Mouse (Mus musculus) CH12F3 (cell line): ENCODE results near the gene Mvb12b.
"Not testable (repeated sequence)": the region's sequence is repeated elsewhere in the genome, so short reads cannot be mapped to it uniquely, and the experiment has no call there.

Source experiments
- in situ Hi-C: fragments of 300-500 bp; cut with MboI; formaldehyde crosslinking; loops from 2 replicates; pipeline ENCODE4 v1.14.3; 2020; ENCODE audit warnings: low sequenced_read_pairs

Mvb12b gene

GRCm38 (mm10) chr2:33887328-33888099, at the start of gene Mvb12b:
Gene Mvb12b, minus strand, starts transcription at chr2:33887946.
- in situ Hi-C loops, result no loop called here

DNA sequence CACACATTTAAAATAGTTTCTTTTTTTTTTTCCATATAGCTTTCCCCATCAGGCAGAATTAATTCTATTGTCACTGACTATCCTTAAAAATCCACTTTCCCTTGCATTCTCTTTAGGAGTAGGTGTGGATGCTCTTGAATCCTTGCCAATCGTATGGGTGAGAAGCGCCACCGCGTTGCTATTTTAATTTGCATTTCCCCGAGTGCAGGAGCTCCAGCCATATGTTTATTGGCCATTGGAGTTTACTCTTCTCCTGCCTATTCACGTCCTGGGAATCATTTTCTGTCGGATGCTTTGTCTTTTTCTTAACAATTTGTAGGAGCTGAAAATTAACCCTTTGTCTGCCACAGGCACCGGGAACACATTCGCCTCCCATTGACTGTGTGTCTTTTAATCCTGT, 48.0 kb upstream of the Mvb12b start:
- in situ Hi-C loops, result no loop called here

GRCm38 (mm10) chr2:33933606-33934510, 46.1 kb upstream of the Mvb12b start:
- in situ Hi-C loops, result no loop called here

GRCm38 (mm10) chr2:33931161-33931560, 43.4 kb upstream of the Mvb12b start:
- in situ Hi-C loops, result no loop called here

- in situ Hi-C loops, result no loop called here
These were observed 37.5 kb upstream of the Mvb12b start for GRCm38 (mm10) chr2:33925288-33925687.

DNA sequence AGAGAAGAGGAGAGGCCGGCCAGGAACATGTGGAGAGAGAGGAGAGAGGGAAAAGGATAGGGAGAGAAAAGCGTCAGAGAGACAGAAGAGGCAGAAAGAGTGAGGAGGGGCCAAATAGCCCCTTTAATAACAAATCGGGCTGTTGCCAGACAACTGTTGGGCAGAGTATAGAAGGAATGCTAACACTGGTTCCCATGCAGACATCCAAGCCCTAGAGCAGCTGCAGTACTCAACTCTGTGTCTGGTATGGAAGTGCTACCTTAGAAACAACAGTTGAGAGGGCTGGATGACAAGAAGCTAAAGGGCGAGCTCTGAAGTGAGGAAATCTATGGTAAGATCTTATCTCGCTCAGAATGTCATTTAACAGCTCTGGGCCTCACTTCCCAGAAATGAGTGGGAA, 35.7 kb upstream of the Mvb12b start:
- in situ Hi-C loops, result no loop called here

GRCm38 (mm10) chr2:33922466-33922865, 34.7 kb upstream of the Mvb12b start:
- in situ Hi-C loops, result no loop called here

DNA sequence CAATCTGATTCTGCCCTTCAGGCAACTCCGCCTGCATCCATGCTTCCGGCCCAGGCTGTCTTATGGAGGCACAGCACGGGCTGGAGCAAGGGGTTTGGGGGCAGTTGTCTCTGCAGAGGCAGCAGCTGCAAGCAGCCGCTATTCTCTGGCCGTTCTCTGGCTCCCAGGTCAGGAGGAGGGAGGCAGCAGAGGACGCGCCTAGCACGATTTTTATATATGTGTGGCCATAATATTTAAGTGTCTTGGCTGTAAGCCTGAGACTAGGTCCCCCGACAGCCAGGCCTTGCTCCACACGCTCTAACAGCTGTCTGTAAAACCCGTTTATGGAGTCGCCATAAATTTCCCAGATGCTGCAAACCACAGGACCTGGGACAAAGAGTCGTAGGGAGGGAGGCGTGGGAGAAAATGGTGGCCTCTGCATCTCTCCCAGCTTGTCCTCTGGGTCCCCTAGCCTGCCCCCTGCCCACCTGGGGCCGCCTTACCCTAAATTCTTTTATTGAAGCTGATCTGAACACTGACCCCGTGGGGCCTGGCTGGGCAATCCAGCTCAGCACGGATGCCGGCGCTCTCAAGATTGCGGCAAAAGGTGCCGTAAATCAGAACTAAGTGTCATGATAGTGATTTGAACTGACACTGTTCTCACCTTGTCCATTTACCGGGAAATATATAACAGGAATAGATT, 32.3 kb upstream of the Mvb12b start:
- in situ Hi-C loops, result no loop called here

DNA sequence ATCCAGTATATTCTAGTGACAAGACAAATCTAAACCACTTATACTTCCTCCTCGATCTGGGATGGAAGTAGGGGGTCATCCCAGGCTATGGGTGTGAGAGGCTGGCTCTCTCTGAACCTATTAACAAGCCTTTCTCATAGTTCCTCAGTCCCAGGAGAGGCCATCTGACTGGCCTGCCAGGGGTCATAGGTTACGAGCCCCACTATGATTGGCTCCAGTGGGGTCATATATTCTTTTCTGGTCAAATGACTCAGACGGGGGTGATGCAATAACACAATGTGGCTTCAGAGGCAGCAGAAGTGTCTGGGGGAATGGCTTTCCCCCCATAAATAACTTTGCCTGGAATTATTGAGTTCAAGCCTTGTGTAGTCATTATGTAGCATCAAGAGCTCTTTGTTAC, 31.1 kb upstream of the Mvb12b start:
- in situ Hi-C loops, result no loop called here

GRCm38 (mm10) chr2:33918318-33918717, 30.6 kb upstream of the Mvb12b start:
- in situ Hi-C loops, result no loop called here

DNA sequence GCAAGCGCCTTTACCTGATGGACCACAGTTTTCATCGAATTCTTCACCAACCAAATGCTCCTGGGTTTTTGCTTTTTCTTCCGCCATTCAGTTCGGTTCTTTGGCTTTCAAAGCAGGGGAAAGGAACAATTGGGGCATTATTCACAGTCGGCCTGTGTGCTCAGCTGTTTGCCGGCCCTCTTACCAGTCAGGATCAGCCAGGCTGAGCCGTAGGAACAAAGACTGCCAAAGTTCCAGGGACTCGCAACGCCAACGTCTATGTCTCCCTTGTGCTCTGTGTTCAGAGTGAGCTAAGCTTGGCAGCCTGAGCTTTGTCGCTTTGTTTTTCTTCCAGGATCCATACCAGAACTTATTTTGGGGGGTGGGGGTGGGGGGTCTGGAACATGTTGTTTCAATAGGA, 28.9 kb upstream of the Mvb12b start:
- in situ Hi-C loops, result no loop called here

GRCm38 (mm10) chr2:33914998-33915397, 27.3 kb upstream of the Mvb12b start:
- in situ Hi-C loops, result no loop called here

DNA sequence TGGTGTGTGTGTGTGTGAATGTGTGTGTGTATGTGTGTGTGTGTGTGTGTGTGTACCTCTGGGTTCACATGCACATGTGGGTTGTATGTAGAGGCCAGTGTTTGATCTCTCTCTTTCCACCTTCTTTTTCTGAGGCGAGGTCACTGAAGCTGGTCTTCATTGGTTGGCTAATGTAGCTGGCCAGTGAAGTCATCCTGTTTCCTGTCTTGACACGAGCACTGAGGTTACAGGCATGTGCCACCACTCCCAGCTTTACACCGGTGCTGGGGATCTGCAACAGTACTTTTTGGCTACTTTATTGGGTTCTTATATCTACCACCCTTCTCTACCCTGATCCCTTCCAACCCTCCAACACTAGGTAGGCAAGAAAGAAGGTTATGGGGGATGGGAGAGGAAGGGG, 26.6 kb upstream of the Mvb12b start:
- in situ Hi-C loops, result no loop called here

- in situ Hi-C loops, result not testable (repeated sequence)
These were observed 25.9 kb upstream of the Mvb12b start for GRCm38 (mm10) chr2:33913598-33913997.

DNA sequence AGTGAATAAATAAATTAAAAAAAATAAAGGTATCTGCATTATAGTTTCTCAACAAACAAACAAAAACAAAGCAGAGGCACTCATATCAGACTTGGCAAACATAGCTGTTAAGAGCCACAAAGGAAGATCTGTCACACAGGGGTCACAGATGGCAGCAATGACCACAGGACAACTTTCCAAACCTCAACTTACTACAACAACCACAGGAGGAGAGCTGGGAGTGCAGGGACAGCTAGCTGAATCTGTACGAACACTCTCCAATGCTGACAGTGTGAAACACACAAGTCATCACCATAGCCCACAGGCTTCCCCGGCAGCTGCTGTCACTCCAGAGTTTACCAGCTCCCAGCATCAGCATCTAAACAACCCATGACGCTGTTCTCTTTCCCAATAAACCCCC, 25.0 kb upstream of the Mvb12b start:
- in situ Hi-C loops, result no loop called here

DNA sequence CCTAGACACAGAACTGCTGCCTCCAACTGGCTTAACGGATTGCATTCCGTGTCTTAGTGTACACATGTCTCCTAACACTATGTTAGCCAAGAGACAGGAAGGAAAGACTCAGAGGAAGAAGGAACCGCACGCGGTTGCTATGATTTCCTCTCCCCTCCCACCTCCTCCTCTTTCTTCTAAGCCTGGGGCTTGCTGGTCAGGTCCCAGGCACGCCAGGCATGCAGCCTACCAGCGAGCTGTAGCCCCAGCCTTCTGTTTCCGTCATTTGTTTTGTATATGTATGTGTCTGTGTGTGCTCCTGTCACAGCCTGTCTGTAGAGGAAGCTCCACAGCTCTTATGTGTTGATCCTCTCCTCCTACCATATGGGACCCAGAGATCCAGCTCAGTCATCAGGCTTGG, 20.6 kb upstream of the Mvb12b start:
- in situ Hi-C loops, result no loop called here

DNA sequence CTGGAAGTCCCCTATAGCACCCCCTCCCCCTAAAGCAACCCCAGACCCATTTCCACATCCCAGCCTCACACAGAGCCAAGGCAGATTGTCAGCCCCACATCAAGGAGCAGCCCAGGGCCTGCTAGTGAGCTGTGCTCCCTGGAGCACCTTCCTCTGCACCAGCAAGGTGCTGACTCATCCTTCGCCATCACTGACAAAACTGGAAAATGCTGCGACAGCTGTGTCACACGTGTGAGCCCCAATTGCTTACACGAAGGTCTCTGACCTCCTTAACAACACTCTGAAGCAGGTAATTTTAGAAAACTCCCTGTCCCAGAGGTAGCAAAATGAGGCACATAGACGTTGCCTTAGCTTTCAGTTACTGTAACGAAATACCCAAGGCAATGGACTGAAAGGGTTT, 19.4 kb upstream of the Mvb12b start:
- in situ Hi-C loops, result no loop called here

GRCm38 (mm10) chr2:33895829-33896228, 8.1 kb upstream of the Mvb12b start:
- in situ Hi-C loops, result no loop called here

DNA sequence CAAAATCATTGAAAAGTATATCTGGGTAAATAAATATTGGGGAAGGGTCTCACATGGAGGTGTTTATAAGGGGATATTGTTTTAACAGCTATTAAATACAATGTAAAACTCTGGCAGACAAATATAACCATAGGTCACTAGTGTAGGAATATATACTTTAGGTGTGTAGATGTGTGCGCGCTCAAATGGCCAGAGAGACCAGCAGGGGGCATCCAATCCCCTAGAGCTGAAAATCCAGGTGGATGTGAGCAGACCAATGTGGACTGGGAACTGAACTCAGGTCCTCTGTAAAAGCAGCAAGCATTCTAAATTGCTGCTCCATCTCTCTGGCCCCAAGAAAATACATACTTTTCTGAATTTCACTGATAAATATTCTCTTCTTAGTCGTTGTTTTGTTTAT, 5.4 kb upstream of the Mvb12b start:
- in situ Hi-C loops, result no loop called here

DNA sequence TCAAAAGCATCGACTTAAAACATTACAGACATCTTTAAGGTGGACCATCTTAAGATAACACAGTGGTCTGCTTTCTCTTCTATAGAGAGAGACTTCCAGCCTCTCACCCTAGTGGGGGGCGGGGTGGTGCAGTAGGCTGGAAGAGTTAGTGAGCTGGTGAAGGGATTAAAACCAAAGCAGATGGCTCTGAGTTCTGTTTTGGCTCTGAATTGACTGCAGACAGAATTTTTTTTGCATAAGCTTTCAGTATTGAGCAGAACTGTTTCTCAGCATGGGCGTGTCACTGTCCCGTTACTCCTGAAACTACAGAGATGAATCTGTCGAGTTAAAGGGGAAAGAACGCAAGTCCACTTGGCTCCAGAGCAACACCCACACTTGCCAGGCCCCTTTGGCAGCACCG, 4.6 kb upstream of the Mvb12b start:
- in situ Hi-C loops, result no loop called here

GRCm38 (mm10) chr2:33888100-33888385, 297 bp upstream of the Mvb12b start:
- in situ Hi-C loops, result no loop called here
